Comparison of ENCODE assay signal across 8 mouse cellular contexts in the genomic region with DNA sequence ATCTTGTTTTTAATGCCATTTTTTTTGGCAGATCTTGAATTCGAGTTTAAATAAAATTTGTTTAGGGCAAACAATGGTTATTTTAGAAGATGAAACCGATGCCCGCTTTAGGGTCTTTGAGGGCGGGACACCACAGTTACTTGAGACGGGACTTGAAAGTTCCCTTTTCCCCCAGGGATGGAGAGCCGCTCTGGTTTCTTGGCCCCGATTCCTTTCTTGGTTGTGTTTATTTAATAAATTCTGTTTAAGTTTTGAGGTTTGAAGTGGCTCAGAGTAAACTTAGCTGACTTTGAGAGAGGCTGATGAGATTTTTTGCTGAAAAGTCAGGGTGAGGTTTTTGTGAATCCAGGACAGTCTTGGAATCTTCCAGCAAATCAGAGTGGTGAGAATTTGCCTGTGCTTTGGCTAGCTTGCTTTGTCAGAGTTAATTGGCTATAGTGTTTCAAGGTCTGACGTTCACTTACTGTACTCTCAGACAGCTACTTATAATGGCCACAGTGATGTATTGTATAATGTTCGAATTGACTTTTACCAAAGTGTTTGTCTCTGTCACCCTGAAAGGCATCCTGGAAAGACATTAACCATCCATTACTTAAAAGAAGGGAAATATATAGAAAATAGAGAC. TPM values are rescaled to one million over a fixed set of nuclear protein-coding genes. Genes with fewer than 3 reads are reported as not detected.
DNase-seq lines count a peak whose midpoint lies in the region; ATAC-seq and TF ChIP-seq lines count a peak whose summit lies in the region.

No protein-coding gene starts in this region.

- 3% methylated on average over 9 of the region's 9 CpGs for WGBS in kidney, embryonic 16.5 days
- WGBS in hindbrain, postnatal 0 days = 7% methylated on average over 9 of the region's 9 CpGs
- WGBS in midbrain, postnatal 0 days = 9% methylated on average over 9 of the region's 9 CpGs

- H3K4me3 ChIP-seq in kidney, embryonic 16.5 days (ENCODE audit: low read length) = peak overlapping the region; percentile 94
- peak overlapping the region; percentile 55 for H3K4me3 ChIP-seq in cortical plate, adult 2 months (ENCODE audit: insufficient read depth, low read length)
- H3K4me3 ChIP-seq in hindbrain, postnatal 0 days (ENCODE audit: low read length) = peak overlapping the region; percentile 74
- H3K4me3 ChIP-seq in midbrain, postnatal 0 days (ENCODE audit: low read depth, low read length) = peak overlapping the region; percentile 75

- TF ChIP-seq CTCF in cortical plate, adult 2 months (IDR thresholded peaks at IDR 0.05; ENCODE audit: extremely low read depth, insufficient read depth, low read length) = no peak
- TF ChIP-seq CTCF in hindbrain, postnatal 0 days (IDR thresholded peaks at IDR 0.05; ENCODE audit: low read depth) = no peak
- no peak for TF ChIP-seq CTCF in midbrain, postnatal 0 days (IDR thresholded peaks at IDR 0.05)

- TF ChIP-seq POLR2A in cortical plate, adult 2 months (IDR thresholded peaks at IDR 0.05; ENCODE audit: extremely low read depth, insufficient read depth, low read length) = no peak

- DNase-seq in kidney, adult 9 months = no peak
- no peak for DNase-seq in hindbrain, postnatal 0 days (ENCODE audit: low spot score)
- no peak for DNase-seq in midbrain, postnatal 0 days (ENCODE audit: low spot score)
- DNase-seq in adrenal gland, postnatal 25 days = no peak
- no peak for DNase-seq in gastrocnemius, postnatal 10 days
- no peak for DNase-seq in cerebellum, postnatal 4 days (ENCODE audit: low spot score in 2 of 2)

- H3K36me3 ChIP-seq in kidney, embryonic 16.5 days (ENCODE audit: insufficient read depth, low read length) = peaks cover 5% of the 10 kb centered on the region
- H3K36me3 ChIP-seq in hindbrain, postnatal 0 days (ENCODE audit: insufficient read depth, low read length) = no peaks in the 10 kb centered on the region
- no peaks in the 10 kb centered on the region for H3K36me3 ChIP-seq in midbrain, postnatal 0 days (ENCODE audit: insufficient read depth, low read length)

- H3K4me1 ChIP-seq in kidney, embryonic 16.5 days (ENCODE audit: insufficient read depth, low read length) = peaks cover 43% of the 10 kb centered on the region
- H3K4me1 ChIP-seq in cortical plate, adult 2 months (ENCODE audit: control insufficient read depth, insufficient read depth, low read length) = no peaks in the 10 kb centered on the region
- no peaks in the 10 kb centered on the region for H3K4me1 ChIP-seq in hindbrain, postnatal 0 days (ENCODE audit: insufficient read depth, low read length)
- peaks cover 3% of the 10 kb centered on the region; the same call in 1 of the 2 replicates for H3K4me1 ChIP-seq in midbrain, postnatal 0 days (ENCODE audit: insufficient read depth, low read length)

- no peak for ATAC-seq in kidney, embryonic 16.5 days (ENCODE audit: low FRiP score, low TSS enrichment)
- no peak for ATAC-seq in hindbrain, postnatal 0 days
- no peak for ATAC-seq in midbrain, postnatal 0 days (ENCODE audit: low FRiP score)

- H3K27me3 ChIP-seq in kidney, embryonic 16.5 days (ENCODE audit: insufficient read depth, low read length) = no peaks in the 10 kb centered on the region
- H3K27me3 ChIP-seq in hindbrain, postnatal 0 days (ENCODE audit: insufficient read depth, low read length) = no peaks in the 10 kb centered on the region
- 0 out of 2 replicates have a peak, but pooled peaks cover 4% of the 10 kb centered on the region for H3K27me3 ChIP-seq in midbrain, postnatal 0 days (ENCODE audit: insufficient read depth, low read length)

- peak overlapping the region; percentile 61 for H3K4me2 ChIP-seq in kidney, embryonic 16.5 days (replicated peaks; ENCODE audit: low read depth, low read length)
- H3K4me2 ChIP-seq in hindbrain, postnatal 0 days (ENCODE audit: low read depth, low read length) = peak overlapping the region; percentile 86
- H3K4me2 ChIP-seq in midbrain, postnatal 0 days (ENCODE audit: low read depth, low read length, poor library complexity, severe bottlenecking) = peak overlapping the region; percentile 100

- no peaks in the 10 kb centered on the region for H3K9me3 ChIP-seq in kidney, embryonic 16.5 days (ENCODE audit: low read length)
- H3K9me3 ChIP-seq in hindbrain, postnatal 0 days (ENCODE audit: low read length) = no peaks in the 10 kb centered on the region
- H3K9me3 ChIP-seq in midbrain, postnatal 0 days (ENCODE audit: low read length) = no peaks in the 10 kb centered on the region

- peak overlapping the region; percentile 98 for H3K27ac ChIP-seq in kidney, embryonic 16.5 days (ENCODE audit: low read length)
- no peak overlapping the region for H3K27ac ChIP-seq in cortical plate, adult 2 months (ENCODE audit: insufficient read depth, low read length)
- no peak overlapping the region for H3K27ac ChIP-seq in hindbrain, postnatal 0 days
- no peak overlapping the region for H3K27ac ChIP-seq in midbrain, postnatal 0 days (ENCODE audit: low read depth, low read length)

- H3K9ac ChIP-seq in kidney, embryonic 16.5 days (replicated peaks; ENCODE audit: low read length) = peak overlapping the region; percentile 92
- H3K9ac ChIP-seq in hindbrain, postnatal 0 days (replicated peaks; ENCODE audit: low read length) = peak overlapping the region; percentile 57
- H3K9ac ChIP-seq in midbrain, postnatal 0 days (replicated peaks; ENCODE audit: low read length, poor library complexity, severe bottlenecking) = no peak overlapping the region

RNA-seq across cellular contexts. Expression of a gene that starts 1.3 kb away (rescaled TPM):
- polyA plus RNA-seq in kidney, embryonic 16.5 days (2015; fragmentation: Nextera tagmentation; extraction: Ambion mirVana) = 33.2 and 37.7 TPM in 2 replicates
- polyA plus RNA-seq in cortical plate, adult 2 months (2012; rRNA removed) = 32.6 and 32.8 TPM in 2 replicates
- 29.2 and 29.6 TPM in 2 replicates for total RNA-seq in hindbrain, postnatal 0 days (2014; rRNA removed)
- polyA plus RNA-seq in hindbrain, postnatal 0 days (2015; fragmentation: Nextera tagmentation; extraction: Ambion mirVana) = 30.0 and 34.4 TPM in 2 replicates
- total RNA-seq in midbrain, postnatal 0 days (2014; rRNA removed) = 27.2 and 34.7 TPM in 2 replicates
- polyA plus RNA-seq in midbrain, postnatal 0 days (2015; fragmentation: Nextera tagmentation; extraction: Ambion mirVana) = 28.9 and 29.3 TPM in 2 replicates
- total RNA-seq in adrenal gland, postnatal 25 days (2021) = 92.8 and 107 TPM in 2 replicates
- total RNA-seq in gastrocnemius, postnatal 10 days (2021) = 10 to 100 TPM; 63.8 to 70.8 TPM
